Mouse (Mus musculus): Measurements from ENCODE around the gene Klkb1.

DNA sequence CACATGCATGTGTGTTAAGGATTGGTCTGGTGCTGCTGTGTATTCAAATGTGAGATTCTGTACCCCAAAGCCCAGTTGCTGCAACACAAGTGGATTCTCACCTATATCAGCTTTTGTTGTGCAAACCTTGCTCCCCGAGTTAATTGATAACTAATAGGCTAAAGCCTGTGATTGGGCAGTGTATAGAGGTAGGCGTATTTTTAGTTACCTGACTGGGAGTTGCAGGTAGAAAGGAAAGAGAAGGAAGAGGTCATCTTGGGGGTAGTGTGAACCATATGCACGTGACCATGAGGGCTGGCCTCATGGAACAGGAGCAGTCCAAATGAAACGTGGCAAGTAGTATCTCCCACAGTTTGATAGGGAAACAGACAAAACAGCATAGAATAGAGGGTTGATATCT is 29.7 kb downstream of the Klkb1 start:
- TF ChIP-seq POLR2A (IDR thresholded peaks at IDR 0.05; ENCODE audit: borderline replicate concordance, insufficient read depth, low read length) (no peak), CTCF (IDR thresholded peaks at IDR 0.05; ENCODE audit: borderline replicate concordance, insufficient read depth, low read depth, low read length) (no peak)

All from cerebellum, adult 2 months (tissue).